Mouse (Mus musculus): ENCODE data around the gene Lrrc4c.

The Lrrc4c gene

DNA sequence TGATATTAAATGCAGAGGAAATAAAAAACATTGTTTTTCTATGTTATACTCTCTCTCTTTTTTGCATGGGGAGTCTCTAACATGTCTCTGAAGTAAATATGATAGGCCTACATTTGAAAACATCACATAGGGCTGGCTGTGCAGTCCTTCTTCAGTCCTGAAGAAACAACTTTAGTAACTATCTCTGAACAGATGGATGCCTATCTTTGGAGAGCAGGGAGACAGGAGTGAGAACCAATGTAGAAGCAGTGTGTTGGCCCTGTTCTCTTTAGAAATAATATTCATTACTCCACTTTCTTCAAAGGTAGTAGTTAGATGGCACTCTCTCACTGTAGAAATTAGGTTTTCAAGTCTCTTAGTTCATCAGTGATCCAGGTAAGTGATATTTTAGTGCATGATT lies 967.0 kb downstream of the Lrrc4c start:
- DNase-seq (ENCODE audit: low read depth) = no peak

DNA sequence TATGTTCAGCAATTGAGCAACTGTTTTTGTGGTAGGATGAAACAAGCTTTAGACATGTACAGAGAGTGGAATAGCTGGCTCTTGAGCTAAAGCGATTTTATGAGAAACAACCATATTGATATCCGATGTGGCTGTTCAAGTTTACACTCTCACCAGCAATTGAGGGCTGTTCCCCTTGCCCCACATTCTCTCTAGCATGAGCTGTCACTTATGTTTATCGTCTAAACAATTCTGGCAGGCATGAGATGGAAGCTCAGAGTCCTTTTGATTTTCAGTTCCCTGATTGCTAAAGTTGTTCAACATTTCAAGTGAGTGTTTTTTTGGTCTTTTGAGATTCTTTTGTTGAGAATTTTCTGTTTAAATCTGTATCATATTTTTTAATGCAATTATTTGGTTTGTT lies 976.2 kb downstream of the Lrrc4c start:
- no peak for DNase-seq (ENCODE audit: low read depth)

DNA sequence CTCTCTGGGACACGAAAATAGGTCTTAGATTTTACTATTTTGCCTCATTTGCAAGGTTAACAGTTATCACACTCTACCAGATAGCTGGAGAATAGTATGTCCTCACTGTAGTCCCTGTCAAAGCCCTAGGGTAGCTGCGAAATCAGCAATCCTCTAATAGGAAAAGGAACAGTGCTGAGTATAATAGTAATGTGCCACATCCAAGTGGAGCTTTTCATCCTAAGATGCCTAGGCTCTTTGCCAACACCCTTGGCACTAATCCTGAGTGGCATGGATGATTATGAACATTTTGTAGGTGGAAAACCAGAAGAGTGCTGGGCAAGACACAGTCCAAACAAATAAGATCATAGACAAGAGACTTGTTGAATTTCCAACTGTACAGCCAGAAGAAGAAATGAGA lies 981.7 kb downstream of the Lrrc4c start:
- no peak for DNase-seq (ENCODE audit: low read depth)

DNA sequence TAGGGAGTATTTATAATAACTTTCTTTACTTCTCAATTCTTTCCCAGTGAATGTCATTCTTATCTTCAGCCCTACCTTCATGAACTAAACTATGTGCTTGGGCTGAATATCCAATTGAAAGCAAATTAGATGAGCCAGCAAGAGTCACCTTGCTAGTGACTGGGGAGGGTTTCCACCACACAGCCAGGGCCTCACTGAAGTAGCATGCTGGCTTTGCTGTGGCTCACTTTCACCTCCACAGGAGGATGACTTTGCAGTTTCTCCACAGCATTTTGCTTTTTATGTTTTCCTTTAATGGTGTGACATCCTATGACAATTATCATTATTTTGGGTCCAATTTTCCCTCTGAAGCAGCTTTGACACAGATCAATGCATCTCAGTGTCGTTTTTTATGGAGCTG lies 1000.0 kb downstream of the Lrrc4c start:
- no peak for DNase-seq (ENCODE audit: low read depth)

DNA sequence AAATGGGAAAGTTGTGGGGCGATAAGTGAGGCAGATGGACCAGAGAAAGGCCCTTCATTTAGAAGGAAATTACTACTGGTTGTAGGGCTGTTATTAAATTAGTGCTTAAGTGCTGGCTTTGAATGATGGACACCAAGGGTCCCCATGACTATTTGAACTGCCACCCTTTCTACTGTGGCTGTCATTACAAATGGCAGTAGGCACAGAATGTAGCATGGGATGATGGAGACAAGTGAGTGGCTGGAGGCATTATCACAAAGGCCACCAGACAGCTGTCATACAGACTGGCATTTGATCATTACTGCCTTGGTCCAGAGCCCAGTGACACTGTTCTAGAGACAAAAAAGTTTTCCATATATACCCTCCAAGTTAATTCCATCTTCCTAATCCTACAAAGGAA lies 1000.6 kb downstream of the Lrrc4c start:
- no peak for DNase-seq (ENCODE audit: low read depth)

DNA sequence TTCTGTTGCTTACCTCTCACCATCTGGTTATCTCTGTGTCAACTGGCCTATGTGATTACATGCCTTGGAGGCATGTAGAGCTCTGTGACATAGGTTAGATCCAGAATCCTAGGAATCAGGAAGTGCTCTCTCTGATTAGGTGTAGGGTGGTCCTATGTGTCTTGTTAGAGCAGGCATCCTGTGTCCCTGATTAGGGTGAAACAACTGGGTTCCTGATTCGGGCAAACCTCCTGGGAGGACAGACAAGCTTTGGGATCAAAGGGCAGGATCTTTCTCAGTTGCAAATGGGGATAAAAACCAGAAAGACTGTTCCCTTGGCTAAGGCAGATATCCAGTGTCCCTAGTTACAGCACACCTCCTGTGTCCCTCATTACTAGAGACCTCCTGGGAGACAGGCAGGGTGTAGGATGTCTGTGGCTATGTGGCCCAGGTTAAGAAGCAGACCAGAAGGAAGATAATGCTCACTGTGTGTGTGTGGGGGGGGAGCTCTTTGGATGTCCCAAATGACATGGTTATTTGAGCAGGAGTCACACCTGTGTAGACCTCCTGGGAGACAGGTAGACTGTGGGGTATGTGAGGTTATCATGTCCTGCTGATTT lies 1014.2 kb downstream of the Lrrc4c start:
- no peak for DNase-seq (ENCODE audit: low read depth)

DNA sequence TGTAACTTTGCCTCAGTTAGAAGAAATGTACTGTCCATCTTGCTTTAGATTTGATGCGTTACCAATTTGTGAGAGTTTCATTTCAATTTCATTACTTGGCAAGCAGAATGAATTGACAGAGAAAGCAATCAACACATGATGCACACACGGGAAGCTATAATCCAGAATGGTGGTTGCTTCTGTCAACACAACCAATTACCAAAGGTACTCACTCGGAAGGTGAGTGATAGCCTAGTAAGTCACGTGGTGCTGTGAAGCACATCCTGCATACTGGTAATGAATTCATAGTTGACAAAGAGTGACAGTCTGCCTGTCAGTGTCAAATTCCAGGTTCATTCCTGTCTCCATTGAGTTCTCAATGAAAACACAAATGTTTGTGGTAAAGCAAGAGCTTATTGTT lies 1021.7 kb downstream of the Lrrc4c start:
- no peak for DNase-seq (ENCODE audit: low read depth)

DNA sequence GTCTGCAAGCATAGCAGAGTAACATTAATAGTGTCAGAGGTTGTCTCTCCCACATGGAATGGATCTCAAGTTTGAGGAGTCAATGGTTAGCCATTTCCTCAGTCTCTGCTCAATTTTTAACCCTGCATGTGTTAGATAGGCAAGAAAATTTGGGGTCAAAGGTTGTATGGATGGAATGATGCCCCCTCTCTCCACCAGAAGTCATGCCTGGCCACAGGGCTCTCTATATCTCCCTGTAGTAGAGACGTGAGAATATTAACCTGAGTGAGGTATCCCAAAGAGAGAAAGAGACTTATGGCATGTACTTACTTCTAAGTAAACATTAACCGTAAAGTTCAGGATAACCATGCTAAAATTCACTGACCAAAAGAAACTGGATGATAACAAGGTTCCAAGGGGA lies 1043.3 kb downstream of the Lrrc4c start:
- DNase-seq (ENCODE audit: low read depth) = no peak

DNA sequence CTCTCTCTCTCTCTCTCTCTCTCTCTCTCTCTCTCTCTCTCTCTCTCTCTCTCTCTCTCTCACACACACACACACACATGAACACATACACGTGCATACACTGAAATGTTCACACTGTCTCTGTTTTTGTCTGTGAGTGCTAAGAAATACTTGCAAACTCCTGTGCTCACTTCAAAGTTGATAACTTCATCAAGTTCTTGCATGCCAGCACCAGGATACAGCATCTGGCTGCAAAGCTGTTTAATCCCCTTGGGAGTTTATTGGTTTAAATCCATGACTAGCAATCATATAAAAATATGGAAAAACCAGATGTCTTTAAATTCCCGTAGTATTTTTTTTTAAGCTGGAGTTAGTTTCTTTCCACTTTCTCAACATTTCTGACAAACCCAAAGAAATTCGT lies 1052.0 kb downstream of the Lrrc4c start:
- DNase-seq (ENCODE audit: low read depth) = no peak

DNA sequence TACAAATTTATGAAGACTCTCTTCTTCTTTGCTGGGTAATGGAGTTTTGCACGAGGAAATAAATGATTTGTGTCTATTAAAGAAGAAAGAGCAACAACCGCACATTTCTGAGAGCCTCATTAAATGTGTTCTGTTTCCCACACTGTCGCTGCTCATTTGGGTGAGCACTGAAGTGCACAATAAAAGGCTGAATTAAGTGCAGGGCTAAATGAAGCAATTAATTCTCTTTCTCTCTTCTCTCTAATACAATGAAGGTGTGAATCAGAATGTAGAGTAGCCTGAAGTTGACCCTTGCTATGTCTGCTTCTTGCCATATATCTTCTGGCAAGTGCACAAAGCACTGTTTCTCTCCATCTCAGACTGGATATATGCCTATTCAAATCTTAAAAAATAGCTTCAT lies 1073.5 kb downstream of the Lrrc4c start:
- DNase-seq (ENCODE audit: low read depth) = no peak

DNA sequence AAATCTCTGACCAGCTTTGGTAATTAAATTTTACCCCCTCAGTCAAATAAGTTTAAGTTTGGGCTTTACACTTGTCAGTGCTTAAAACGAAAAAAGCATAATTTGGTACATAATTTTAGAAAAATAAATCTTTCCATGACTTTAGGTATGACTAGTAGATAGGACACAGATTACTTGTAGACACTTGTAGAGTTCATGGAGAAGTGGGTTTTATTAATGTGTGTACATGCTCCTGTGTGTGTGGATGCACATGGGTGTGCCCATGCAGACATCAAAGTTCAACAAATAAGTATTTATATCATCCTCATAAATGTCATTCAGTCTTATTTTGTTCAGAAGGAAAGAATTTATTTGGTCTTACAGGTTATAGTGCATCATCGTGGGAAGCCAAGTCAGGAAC lies 1073.9 kb downstream of the Lrrc4c start:
- DNase-seq (ENCODE audit: low read depth) = no peak

DNA sequence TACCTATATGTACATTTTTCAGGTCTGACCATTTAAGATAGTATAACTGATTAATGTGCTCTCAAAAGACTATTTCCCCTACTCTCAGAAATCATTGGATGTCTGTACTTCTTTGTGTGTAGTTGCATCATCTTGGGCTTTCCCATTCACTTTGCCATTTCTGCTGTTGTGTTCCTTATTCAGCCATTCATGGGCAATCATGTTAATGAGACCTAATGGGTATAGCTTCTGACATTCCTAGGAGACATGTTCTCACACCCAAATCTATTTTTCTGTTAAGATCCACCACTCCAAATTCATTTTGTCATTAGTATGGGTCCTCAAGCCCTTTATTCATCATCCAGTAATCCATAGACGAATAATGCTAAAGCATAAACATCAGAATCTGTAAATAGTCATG lies 1095.1 kb downstream of the Lrrc4c start:
- DNase-seq (ENCODE audit: low read depth) = no peak

DNA sequence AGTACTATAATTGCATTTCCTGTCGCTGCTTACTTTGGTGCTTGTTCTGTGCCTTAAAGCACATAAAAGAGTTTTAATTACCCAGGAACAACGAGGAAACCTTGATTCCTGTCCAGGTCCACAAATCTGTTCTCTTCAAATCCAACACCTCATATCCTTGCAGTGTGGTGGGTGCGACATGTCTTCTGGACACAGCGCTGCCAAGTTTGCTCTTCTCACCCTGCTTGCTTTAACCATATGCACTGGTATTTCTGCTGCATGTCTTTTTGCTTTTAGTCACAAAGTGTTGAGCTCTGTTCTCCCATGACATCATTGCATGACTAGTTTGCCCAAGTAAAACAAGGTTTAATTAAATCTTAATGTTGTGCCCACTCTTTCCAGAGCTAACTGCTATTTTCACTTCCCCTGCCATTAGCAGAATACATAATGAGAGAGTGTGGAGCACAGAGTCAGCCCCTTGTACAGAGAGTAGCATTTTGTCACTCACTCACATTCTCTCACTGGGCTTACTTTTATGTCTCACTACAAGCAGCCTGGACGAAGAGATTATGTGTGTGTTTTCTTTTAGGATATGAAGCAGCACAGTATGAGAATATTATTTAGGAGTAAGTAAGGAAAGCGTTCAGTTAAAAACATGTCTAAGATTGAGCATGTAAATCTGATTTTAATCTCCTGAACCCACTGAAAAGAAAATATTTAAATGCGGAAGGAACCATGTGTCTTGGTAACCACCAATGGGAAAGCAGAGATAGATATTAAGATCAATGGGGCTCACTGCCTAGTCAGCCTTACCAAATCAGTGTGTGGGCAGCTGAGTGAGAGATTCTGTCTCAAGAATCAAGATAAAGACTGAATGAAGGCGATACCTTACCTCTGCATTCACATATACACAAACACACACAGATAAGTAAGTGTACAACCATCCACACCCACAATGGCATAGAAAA lies 1096.7 kb downstream of the Lrrc4c start:
- DNase-seq (ENCODE audit: low read depth) = no peak

DNA sequence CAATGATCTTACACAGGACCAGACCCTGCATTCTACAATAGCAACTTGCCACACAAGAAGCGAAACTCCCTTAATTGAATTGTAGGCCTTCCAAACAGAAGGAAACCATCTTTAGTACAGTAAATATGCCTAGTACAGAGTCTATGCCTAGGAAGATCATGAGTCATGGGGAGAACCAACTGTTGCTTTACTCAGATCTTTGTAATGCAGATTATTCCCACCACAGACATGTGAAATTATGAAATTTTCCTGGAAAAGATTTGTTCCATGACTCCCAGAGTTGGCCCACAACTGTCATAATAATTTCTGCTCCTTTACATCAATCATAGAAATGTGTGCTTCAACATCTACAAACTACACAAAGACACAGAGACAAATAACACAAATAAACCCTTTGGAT lies 1116.2 kb downstream of the Lrrc4c start:
- no peak for DNase-seq (ENCODE audit: low read depth)

DNA sequence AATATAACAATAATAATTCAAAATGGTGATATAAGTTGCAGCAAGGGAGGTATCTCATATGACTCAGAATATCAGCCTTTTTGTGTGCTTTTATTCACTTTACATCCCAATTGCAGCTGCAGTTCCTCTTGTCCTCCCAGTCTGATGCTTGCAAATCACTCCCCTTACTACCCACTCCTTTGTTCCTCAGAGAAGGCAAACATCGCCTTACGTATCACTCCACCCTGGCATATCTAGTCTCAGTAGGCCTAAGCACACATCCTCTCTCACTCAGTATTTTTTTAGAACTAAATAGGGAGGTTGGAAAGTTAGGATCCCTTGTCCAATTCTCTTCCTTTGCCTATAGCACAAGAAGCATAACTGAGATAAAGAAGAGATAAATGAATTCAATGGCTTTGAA lies 1117.6 kb downstream of the Lrrc4c start:
- DNase-seq (ENCODE audit: low read depth) = no peak

DNA sequence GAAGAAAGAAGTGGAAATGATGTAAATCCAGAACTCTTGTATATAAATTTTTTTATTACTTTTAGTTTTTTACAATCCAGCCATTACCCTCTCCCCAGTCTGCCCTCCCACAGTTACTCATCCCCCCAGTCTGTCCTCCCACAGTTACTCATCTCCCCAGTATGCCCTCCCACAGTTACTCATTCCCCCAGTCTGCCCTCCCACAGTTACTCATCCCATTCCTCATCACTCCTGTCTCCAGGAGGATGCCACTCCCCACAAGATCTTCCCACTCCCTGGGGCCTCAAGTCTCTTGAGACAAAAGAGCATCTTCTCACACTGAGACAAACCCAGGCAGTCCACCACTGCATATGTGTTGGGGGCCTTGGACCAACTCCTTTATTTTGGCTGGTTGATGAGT lies 1119.8 kb downstream of the Lrrc4c start:
- no peak for DNase-seq (ENCODE audit: low read depth)

DNA sequence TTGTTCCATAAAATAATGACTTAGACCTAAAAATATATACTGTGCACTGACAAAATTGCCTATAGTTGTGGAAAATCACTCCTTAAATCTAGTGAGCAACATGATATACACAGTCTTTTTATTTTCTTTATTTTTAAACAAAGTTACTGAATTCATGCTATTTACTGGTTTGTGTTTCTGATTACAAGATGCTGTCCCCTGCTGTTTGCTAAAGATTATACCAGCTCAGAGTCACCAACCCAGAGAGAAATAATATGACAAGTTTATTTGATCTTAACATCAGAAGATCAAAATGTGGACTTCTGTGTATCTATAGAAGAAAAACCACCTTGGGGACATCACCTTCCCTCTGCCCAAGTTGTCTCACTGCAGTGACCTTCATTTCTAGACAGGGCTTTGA lies 1145.6 kb downstream of the Lrrc4c start:
- no peak for DNase-seq (ENCODE audit: low read depth)

DNA sequence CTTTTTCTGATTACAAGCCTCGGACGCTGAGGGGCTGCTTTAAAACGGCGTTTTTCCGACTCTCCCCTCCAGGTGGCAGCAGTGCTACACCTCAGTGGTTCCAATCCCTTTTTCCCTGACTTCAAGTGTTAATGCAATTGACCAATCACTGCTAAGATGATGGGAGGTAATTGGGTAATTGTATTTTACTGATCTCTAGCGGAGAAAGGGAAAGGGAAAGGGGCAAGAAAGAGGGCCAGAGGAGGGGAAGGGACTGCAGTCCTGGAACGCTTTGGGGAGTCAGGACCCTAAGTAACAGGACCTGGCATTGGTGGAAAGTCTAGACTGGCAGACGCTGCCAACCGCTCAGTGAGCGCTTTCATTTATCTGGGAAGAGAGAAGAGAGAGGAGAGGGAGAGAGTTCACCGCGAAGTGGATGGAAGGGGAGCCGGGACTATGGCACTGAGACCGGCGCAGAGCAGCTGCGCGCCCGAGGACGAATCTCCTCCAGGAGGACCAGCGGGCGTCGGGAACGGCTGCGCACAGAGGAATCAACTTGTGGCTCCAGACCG lies 1148.3 kb downstream of the Lrrc4c start:
- DNase-seq (ENCODE audit: low read depth) = peak; percentile 41

DNA sequence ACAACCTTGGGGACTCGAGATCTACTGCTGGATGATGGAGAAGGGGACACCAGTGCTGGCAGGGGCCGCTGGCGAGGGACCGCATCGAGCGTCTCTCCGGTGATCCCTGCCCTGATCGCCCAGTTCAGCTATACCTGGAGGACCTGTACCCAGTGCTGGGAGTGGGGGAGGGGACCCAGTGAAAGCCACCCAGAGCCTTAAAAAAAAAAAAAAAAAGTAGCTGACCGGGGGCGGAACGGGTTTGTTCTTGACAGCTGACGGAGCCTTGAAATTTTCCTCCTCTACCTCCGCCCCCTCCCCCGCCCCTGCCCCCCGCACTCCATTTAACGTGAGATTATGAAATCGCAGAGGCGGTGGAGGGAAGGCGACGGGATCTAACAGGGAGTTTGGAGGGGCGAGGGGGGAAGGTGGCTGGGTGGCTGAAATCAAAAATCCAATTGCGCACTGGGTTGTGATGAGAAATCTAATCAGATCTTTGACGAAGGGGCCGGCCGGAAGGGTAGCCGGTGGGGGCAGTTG lies 1149.1 kb downstream of the Lrrc4c start:
- no peak for DNase-seq (ENCODE audit: low read depth)

DNA sequence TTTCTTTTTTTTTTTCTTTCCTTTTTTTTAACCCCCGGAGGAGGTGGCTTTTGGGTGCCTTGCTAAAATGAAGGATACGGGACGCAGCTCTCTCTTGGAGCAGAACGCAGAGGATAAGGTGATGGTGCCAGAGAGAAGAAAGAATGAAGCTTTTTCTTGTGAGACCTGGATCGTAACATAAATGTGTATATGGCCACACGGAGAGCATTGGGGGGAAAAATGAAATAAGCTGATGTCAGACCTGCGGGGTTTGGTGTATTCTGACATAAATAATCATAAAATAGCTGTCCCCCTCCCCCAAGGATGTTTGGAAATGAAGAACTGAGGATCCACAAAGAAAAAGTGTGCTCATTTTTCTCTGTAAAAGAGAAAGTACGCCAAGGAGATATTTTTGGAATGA lies 1149.7 kb downstream of the Lrrc4c start:
- DNase-seq (ENCODE audit: low read depth) = no peak

DNA sequence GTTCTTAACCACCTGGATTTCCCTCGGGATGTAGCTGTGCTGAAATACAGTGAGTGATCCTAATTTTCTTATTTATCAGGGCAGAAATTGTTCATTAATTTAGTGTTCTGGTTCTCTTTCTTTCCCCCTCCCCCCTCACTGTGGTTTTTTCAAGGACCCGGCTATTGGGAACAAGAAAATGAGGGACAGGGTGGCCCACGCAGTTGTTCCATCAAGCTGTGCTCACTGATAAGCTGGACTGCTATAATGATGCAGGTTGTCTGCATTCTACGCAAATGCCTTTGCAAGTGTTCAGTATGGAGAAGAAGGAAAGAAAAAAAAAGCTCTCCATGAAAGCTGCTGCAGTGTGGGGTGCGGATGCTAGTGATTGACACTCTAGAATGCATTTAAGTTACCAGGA lies 1150.4 kb downstream of the Lrrc4c start:
- DNase-seq (ENCODE audit: low read depth) = no peak

DNA sequence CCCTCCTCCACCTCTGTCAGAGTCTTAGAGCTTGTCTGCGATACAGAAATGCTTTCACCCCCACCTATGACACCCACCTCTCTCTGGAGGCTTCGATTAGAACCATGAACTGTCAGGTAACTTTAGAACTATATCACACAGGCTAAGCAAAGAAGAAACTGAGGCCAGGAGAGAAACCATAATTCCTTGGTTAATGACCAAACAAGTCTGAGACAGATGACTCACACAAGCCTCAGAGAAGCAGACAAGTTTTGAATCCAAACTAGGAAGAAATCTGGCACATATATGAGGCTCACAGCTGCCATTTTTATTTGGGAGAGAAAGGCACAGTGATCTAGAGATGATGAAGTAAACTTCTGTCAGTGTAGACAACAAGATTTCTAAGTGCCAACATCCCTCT lies 1151.4 kb downstream of the Lrrc4c start:
- DNase-seq (ENCODE audit: low read depth) = no peak

Data from c-Kit-positive CD71-negative TER-119-negative erythroid progenitor cells, embryonic 14.5 days (primary cell).